Mouse (Mus musculus) hindlimb bud, embryonic 11.5 days (tissue): ENCODE measurements around the gene Tmem8b.

Experiments
- DNase-seq: peaks from one replicate; pipeline ENCODE4 v3.0.0-alpha.2; 2012; ENCODE audit warnings: low read depth, low spot score; ENCODE audit errors: extremely low spot score

Gene Tmem8b

DNA sequence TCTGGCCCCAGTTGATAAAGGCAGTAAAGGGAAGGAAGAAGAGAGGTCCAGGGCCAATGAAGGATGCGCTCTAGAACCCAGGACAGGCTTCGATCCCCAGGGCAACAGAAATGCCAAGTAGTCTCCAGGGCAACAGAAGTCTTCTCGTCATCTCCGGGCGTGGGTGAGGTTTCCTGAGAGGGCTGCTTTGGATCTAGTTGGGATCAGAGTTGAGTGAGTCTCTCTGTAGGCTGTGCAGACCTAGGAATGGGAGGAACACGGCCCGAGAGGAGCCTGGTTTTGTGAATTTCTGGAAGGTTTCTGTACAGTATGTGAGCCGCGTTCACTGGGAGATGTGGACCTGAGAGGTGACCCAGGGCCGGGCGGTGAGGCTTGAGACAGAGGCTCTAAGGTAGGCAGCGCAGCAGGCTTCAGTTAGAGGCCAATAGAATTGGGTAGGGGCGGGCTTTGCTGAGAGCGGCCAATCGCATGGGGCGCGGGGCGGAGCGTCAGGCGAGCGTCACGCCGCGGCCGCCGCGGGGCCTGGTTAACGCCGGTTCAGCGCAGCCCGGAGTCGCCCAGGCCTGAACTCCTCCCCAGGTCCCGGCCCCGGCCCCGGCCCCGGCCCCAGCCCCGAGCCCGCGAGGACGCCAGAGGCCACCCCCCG is at the start of gene Tmem8b, which contains the start of gene Fam221b:
TSS of gene Tmem8b (plus strand) at position 190 of the 646 bp plus-strand sequence.
TSS of gene Fam221b (minus strand) at position 364 of the 646 bp plus-strand sequence.
- DNase-seq, result no peak

DNA sequence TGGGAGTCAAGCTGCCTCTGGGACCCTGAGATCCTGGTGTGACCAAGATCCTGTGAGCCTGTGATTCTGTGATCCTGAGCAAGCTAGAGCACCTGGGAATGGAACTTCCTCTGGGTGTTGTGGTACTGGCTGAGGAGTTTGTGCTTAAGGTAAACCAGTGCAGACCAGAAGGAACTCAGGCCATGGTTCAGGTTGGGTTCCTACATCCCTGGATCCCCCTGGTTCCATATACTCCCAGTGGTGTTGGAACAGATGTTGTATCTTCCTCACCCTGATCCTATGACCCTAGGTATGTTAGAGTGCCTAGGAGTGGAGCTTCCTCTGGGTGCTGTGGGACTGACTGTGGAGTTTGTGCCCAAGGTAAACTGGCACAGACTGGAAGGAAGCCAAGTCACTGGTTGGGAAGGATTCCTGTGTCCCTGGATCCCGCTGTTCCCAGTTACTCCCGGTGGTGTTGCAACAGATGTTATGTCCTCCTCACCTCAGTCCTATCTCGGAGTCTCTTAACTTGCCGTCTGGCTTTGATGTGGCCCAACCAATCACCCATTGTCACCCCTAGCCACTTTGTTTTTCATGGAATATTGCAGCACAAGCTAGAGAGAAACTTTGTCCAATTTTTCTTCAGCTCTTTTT is 48.5 kb upstream of the Tmem8b start:
- no peak for DNase-seq

DNA sequence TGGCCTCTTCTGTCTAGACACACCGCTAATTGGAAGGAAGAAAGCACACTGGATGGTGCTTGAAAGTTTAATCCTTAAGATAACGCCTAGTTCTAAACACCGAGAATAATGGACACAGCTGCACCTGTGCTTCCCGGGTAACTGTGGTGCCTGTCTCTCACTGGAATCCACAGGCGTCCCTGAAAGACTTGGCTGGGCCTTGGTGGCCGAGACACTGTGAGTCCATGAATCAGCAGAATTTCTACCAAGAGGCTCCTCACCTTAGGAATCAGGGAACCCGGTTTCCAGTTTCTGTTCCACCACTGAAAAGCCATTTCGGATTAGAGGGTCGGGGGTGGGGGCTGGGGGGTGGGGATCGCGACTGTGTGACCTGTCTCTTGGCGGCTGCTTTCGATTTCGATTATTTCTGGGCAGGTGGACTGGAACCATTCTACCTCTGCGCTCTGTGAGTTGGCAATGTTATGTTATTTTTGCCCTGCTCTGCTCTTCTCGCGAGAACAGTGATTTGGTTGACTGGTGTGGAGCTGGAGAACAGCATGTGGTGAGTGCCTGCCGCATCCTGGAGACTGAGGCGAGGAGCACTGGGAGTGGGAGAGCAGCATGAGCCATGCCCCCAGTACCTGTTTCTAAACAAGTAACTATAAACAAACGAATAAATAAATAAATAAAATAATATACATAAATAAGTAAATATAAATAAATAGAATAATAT is 39.5 kb upstream of the Tmem8b start:
- no peak for DNase-seq

DNA sequence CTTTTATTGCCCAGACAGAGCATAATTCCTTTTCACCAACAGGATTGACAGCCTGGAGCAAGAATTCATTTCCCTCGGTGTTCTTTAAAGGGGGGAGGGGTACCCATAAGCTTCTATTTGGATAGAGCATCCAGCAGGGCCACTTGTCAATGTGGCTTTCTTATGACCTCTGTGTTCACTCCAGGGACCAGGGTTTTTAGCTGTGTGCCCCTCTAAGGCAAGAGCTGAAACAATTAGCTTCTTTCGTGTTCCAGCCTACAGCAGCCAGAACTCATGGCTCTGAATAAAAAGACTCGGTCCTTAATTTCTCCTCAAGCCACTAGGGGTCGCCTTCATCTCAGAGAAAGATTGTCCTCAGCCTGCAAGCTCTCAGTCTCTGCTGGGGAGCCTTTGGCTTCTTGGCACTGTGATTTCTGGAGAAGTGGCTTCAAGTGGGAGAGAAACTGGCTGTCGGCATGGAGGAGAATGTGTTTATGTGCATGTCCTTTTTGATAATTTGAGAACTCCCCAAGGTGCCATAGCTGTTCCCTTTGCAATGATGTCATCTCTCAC is 38.7 kb upstream of the Tmem8b start:
- DNase-seq, result peak; percentile 76

DNA sequence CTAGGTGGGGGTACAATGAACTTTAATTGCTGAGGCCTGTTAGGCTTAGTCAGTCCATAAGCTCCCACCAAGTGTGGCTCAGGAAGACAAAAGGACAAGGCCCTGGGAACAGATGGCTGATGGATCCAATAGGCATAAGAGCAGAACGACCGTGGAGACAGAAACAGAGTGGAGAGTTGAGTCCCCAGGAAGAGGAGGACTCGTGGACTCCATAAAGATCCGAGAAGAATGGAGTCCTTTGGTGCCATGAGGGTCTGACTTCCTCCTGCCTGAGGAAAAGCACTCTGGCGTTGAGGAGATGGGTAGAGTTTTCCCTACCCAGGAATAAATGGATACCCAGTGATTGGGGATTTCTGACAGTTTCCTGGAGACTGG is 38.1 kb upstream of the Tmem8b start:
- no peak for DNase-seq

DNA sequence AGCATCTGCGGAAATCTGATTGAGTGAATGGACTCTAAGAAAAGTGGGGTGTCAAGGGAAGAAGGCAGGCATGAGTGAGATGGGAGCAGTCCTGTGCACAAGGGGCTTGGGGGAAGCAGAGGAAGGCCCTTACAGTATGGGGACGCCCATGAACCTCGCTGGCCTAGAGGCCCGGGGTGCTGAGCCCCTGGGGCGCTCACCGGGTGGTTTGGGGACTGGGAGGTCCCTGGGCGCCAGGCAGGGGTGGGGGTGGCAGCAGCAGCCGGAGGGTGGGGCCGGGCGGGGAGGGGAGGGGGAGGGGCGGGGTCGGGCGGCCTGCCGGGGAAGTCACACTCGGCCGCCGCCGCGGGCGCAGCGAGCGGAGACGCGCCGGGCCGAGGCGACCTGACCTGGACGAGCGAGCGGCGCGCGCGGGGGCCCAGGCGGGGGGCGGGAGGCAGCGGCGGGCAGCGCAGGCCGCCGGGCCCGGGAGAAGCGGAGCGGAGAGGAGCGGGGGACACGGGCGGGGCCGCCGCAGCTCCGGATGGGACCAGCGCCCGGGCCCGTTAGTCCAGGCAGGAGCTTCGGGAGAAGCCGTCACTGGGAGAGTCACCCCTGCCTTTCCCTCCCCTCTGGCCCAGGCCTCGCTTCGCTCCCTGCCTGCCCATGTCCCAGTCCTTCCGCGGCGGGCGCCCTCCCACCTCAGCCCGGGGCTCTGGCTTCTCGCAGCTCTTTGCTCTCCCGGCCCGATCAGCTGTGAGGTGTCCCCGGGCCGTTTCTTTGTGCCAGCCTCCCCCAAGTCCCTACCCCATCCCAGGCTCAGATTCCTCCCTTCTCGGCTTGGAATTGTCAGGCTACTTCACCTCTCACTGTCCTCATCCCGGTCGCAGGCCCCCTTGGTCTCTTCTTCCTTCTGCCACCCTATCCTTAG is 37.5 kb upstream of the Tmem8b start, which contains the start of gene Npr2:
TSS of gene Npr2 (plus strand) at position 890 of the 910 bp plus-strand sequence.
- DNase-seq, result no peak

DNA sequence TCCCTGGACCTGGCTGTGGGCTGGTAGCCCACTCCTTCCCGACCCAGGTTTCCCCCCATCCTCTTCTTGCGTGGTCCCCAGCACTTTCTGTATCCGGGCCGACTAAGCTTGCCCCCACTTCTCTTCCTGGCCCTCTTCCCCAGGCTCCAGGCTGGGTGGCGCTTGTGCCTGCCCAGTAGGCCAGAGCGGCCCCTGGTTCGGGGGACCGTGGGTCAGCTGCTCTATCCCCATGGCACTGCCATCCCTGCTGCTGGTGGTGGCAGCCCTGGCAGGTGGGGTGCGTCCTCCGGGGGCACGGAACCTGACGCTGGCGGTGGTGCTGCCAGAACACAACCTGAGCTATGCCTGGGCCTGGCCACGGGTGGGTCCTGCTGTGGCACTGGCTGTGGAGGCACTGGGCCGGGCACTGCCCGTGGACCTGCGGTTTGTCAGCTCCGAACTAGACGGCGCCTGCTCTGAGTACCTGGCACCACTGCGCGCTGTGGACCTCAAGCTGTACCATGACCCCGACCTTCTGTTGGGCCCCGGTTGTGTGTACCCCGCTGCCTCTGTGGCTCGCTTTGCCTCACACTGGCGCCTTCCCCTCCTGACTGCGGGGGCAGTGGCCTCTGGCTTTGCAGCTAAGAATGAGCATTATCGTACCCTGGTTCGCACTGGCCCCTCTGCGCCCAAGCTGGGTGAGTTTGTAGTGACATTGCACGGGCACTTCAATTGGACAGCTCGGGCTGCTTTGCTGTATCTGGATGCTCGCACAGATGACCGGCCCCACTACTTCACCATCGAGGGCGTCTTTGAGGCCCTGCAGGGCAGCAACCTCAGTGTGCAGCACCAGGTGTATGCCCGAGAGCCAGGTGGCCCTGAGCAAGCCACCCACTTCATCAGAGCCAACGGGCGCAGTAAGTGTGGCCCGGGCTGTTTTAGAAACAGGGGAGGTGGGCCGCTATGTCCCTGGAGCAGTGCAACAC is 36.5 kb upstream of the Tmem8b start:
- DNase-seq, result no peak

DNA sequence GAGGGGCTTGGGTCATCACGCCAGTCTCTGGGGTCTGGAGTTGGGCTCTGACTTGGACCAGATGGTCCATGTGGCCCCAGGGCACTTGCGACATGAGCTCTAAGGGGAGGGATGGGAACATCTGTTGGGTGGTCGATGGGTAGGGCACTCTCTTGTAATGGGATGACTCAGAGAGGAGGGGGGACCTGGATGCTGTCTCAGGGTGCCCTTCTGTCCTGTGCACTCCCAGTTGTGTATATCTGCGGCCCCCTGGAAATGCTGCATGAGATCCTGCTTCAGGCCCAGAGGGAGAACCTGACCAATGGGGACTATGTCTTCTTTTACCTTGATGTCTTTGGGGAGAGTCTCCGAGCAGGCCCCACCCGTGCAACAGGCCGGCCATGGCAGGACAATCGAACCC is 35.5 kb upstream of the Tmem8b start:
- no peak for DNase-seq

DNA sequence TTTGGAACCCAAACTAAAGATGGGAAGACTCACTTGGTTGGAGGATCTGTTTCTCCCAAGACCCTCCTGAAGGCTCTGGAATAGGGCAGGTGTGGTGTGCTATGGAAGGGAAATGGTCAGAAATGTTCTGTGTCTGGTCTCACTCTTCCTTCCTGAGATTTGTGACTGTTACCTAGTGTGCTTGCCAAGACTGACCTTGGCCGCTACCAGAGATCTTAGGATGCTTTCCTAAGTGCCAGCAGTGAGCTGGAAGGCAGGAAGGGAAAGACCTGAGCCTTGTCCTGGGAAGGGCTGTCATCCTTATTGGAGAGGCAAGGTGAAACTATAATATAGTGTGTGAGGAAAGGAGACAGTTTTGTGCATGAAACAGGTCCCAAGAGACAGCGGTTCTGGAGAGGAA is 35.0 kb upstream of the Tmem8b start:
- DNase-seq, result no peak

DNA sequence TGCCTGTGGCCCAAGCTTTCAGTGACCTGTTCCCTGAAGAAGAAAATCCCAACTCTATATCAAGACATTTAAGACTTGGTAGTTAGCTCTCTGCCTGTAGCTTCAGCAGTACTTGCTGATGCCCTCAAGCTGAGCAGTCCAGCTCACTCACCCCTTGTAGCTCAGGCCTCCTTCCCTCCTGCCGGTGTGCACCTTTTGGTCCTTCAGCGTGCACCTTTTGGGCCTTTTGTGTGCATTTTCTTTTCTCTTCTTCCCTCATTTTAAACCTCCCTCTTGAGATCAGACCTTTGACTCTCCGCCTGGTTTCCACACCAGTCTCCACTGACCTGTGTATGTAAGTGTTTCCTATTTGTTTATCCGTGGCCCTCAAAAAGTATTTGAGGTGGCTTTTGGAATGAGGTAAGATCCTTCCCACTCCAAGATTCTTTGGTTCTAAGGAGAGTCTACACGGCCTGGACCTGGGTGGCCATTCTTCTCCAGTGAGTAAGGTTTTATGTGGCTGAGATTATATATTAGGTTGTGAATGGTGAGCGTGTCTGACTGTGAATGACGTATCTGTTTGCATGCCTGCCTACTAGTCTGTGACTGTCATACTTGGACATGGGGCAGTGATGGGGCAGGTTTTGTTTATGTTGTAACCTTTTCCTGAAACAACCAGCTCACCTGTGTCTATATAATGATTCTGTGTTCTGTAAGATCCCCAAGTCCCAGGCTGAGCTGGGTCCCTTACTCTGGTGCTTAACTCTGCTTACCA is 34.0 kb upstream of the Tmem8b start:
- DNase-seq, result no peak

DNA sequence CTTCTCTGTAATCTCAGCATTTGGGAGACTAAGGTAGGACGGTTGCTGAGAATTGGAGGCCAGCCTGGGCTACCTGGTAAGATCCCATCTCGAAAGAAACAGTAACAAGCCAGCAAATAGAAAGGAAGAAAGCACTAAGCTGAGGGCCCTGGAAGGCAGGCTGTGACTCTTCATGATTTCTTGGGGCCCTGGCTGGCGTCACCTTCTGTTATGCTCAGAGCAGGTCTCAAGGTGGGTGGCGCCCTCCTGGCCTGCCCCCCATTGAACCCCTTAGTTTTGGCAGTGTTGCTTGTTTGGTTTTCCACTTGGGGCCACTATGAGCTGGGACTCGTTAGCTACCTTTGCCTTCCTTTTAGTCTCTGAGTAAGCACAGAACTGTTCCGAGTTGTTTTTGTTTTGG is 32.0 kb upstream of the Tmem8b start:
- DNase-seq, result no peak

DNA sequence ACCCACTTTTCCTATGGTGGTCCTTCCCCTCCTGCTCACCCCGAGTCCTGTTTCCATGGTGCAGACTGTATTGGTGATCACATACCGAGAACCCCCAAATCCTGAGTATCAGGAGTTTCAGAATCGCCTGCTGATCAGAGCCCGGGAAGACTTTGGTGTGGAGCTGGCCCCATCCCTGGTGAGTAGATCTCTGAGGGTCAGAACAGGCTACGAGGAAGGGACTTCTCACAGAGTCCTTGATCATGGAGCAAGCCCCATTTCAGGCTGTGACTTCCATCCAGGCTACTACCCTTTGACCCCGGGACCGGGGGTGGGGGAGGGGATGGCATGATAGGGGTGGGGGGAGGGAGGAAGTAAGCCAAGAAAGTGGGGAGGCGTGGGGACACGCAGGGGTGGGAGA is 28.7 kb upstream of the Tmem8b start:
- no peak for DNase-seq

DNA sequence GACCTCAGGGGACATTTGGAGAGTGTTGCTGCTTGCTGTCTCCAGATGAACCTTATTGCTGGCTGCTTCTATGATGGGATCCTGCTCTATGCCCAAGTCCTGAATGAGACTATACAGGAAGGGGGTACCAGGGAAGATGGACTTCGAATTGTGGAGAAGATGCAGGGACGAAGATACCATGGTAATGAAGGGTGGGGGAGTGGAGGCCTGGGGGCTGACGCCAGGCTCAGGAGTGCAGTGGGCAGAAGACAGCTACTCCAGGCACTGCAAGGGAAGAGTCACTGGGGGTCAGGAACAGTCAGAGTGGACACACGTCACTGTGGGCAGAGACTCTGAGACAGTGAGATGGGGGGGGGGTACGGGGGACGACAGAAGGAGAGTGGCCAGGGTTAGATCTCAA is 28.3 kb upstream of the Tmem8b start:
- DNase-seq, result no peak

DNA sequence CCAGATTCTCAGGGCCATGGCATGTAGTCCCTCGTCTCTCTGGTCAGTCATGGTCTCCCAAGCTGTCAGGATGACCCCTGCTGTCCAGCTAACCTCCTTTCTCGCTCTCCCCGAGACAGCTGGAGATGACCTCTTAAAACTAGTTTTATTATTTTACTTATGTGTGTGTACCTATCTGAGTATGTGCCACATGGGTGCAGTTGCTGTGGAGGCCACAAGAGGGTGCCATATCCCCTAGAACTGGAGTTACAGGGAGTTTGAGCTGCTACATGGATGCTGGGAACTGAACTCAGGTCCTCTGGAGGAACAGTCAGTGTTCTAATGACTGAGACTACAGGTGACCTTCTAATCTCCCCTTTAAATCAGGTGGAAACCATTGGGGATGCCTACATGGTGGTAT is 19.0 kb upstream of the Tmem8b start:
- DNase-seq, result no peak

DNA sequence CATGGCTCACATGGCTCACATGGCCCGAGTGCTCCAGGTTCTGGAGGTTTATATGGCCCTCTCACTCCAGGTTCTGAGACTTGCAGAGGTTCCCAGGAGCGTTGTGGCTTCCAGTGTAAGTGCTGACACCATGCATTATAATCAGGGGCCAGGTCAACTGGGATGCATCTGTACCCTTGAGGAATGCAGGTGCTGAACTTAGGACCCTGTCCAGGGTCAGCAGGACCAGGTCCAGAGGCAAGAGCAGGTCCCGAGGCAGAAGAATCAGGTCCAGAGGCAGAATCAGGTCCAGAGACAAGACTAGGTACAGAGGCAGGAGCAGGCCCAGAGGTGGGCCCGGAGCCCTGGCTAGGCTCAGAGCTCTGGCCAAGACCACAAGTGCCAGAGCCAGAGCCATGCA is 16.0 kb upstream of the Tmem8b start:
- no peak for DNase-seq

DNA sequence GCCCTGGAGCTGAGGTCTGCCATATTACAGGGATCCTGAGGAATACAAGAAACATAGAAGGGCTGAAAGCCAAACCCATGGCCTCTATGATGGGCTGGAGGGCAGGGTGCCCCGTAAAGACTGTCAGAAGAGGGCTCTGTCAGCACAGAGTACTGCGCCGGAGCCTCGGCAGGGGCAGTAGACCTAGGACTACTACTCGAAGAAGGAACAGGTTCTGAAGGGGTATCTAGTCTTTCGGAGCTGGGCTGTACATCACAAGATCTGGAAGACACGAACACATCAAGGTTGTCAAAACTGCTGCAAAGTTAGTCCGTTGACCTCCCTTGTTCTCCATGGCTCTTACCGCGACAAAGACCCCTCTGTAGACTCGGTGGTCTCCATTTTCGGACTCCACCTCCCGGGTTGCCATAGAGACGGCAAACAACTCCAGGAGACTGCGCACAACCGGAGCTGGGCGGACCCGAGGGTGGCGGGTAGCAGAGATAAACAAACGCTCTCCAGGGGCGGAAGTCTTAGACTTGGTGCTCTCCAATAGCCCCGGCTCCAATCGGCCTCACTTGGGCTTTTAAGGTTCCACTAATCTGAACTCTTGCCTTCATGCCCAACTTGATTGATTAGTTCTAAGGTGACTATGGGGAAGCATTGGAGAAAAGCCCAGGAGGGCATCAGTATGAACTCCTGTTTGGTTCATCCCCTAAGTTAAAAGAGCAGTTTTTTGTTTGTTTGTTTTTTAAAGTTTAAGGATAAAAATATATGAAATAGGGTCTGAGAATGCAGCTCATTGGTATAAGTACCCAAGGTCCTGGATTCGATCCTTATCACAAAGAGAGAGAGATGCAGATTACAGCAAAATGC is 15.4 kb upstream of the Tmem8b start, which contains the start of gene Spag8:
TSS of gene Spag8 (minus strand) at position 434 of the 855 bp plus-strand sequence.
- DNase-seq, result no peak

DNA sequence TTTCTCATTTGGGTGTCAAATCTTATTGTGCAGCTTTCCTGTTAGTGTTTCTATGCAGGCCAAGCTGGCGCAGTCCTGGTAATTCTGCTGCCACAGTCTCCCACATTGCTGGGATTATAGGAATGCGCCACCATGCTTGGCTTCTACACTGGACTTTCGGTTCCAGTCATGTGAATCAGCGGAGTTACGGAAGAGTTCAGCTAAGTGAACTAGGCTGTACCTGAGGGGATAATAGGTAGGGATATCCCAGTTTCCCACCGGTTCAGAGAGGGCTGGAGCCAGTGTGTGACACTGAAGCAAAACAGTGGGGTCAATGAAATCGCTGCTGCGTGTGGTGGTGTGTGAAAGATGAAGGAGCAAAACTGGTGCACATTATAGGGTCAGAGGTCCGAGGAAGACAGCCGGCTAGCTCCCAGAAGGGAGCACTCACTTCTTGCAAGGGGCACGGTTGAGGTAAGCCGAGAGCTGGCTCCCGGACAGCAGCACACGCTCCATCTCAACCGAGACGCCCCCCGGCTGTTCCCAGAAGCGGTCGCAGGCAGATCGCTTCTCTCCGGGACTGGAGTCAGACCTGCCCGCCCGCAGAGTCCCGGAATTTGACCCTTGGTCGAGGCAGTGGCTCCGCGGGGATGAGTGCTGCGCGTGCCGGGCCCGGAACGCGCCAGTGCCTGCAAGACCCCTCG is 13.0 kb upstream of the Tmem8b start:
- no peak for DNase-seq
